ENCODE assay signal across 22 mouse cellular contexts in genomic region chr8:11600301-11600951, GRCm38 (mm10). TPM values are rescaled to one million over a fixed set of nuclear protein-coding genes. Genes with fewer than 3 reads are reported as not detected.
DNase-seq lines count a peak whose midpoint lies in the region; ATAC-seq lines count a peak whose summit lies in the region.
"Had no signal": no experiment of that assay in that cellular context is flagged by ENCODE, and none has a peak within 500 bp of the region (broad histone marks: within the 10 kb centered on the region; RNA-seq: fewer than 3 reads in every experiment).

No protein-coding gene starts in this region.

- no peak overlapping the region for H3K4me2 ChIP-seq in embryonic facial prominence, embryonic 13.5 days
- H3K4me2 ChIP-seq in midbrain, embryonic 16.5 days (ENCODE audit: low read length), result no peak overlapping the region
- H3K4me2 ChIP-seq: embryonic facial prominence, embryonic 12.5 days; forebrain, embryonic 12.5 days; heart, embryonic 12.5 days; hindbrain, embryonic 14.5 days had no signal

- no peaks in the 10 kb centered on the region for H3K9me3 ChIP-seq in embryonic facial prominence, embryonic 13.5 days
- 0 out of 2 replicates have a peak, but pooled peaks cover 2% of the 10 kb centered on the region for H3K9me3 ChIP-seq in embryonic facial prominence, embryonic 10.5 days
- no peaks in the 10 kb centered on the region for H3K9me3 ChIP-seq in midbrain, embryonic 16.5 days (replicated peaks; ENCODE audit: control insufficient read depth, low read length, poor library complexity, severe bottlenecking)
- H3K9me3 ChIP-seq: embryonic facial prominence, embryonic 12.5 days; forebrain, embryonic 12.5 days had no signal

- H3K36me3 ChIP-seq in embryonic facial prominence, embryonic 13.5 days, result peaks cover 5% of the 10 kb centered on the region
- H3K36me3 ChIP-seq in embryonic facial prominence, embryonic 10.5 days (replicated peaks), result peaks cover 6% of the 10 kb centered on the region
- no peaks in the 10 kb centered on the region for H3K36me3 ChIP-seq in midbrain, embryonic 16.5 days (ENCODE audit: control insufficient read depth, insufficient read depth, low read length)
- H3K36me3 ChIP-seq: embryonic facial prominence, embryonic 12.5 days had no signal

- no peak overlapping the region for H3K9ac ChIP-seq in embryonic facial prominence, embryonic 13.5 days
- H3K9ac ChIP-seq in midbrain, embryonic 16.5 days (ENCODE audit: low read depth, low read length), result no peak overlapping the region
- H3K9ac ChIP-seq: embryonic facial prominence, embryonic 12.5 days; forebrain, embryonic 12.5 days; heart, embryonic 12.5 days; hindbrain, embryonic 14.5 days had no signal

- intact Hi-C loops in left cerebral cortex, postnatal 36 days (cut with DNase I), result loop anchor here (5.0 kb wide), 1 partner anchor 43 kb away; the partner anchor contains the start of gene Ing1

- no peak overlapping the region for H3K4me3 ChIP-seq in embryonic facial prominence, embryonic 13.5 days
- H3K4me3 ChIP-seq in embryonic facial prominence, embryonic 10.5 days, result no peak overlapping the region
- no peak overlapping the region for H3K4me3 ChIP-seq in midbrain, embryonic 16.5 days (ENCODE audit: low read depth, low read length)
- H3K4me3 ChIP-seq: embryonic facial prominence, embryonic 12.5 days; forebrain, embryonic 12.5 days; heart, adult 2 months; heart, embryonic 12.5 days; hindbrain, embryonic 10.5 days had no signal

- H3K27me3 ChIP-seq in embryonic facial prominence, embryonic 13.5 days, result no peaks in the 10 kb centered on the region
- no peaks in the 10 kb centered on the region for H3K27me3 ChIP-seq in embryonic facial prominence, embryonic 10.5 days (replicated peaks; ENCODE audit: low read depth, poor library complexity, severe bottlenecking)
- H3K27me3 ChIP-seq in midbrain, embryonic 16.5 days (ENCODE audit: control insufficient read depth, insufficient read depth, low read depth, low read length), result no peaks in the 10 kb centered on the region
- H3K27me3 ChIP-seq: CH12.LX; embryonic facial prominence, embryonic 12.5 days; forebrain, embryonic 12.5 days; heart, embryonic 12.5 days; Patski had no signal

- no peak overlapping the region for H3K27ac ChIP-seq in embryonic facial prominence, embryonic 13.5 days
- H3K27ac ChIP-seq in embryonic facial prominence, embryonic 10.5 days (replicated peaks), result no peak overlapping the region
- no peak overlapping the region for H3K27ac ChIP-seq in midbrain, embryonic 16.5 days (ENCODE audit: low read length)
- H3K27ac ChIP-seq: embryonic facial prominence, embryonic 12.5 days; forebrain, embryonic 12.5 days; heart, adult 2 months; hindbrain, embryonic 10.5 days; hindbrain, embryonic 14.5 days had no signal

- DNase-seq in embryonic facial prominence, embryonic 10.5 days (ENCODE audit: low spot score), result no peak
- peak; percentile 54 for DNase-seq in adipocyte (ENCODE audit: low spot score)
- no peak for DNase-seq in left cerebral cortex, postnatal 36 days (ENCODE audit: low spot score in 2 of 2)
- DNase-seq: cerebellum, adult 11-12 months; cerebellum, postnatal 10 days; embryo, embryonic 11 days; gastrocnemius, postnatal 10 days; heart, adult 2 months; kidney, adult 8-10 months had no signal

- peaks cover 3% of the 10 kb centered on the region; the same call in 1 of the 2 replicates for H3K4me1 ChIP-seq in embryonic facial prominence, embryonic 13.5 days
- no peaks in the 10 kb centered on the region for H3K4me1 ChIP-seq in embryonic facial prominence, embryonic 10.5 days
- no peaks in the 10 kb centered on the region for H3K4me1 ChIP-seq in midbrain, embryonic 16.5 days (ENCODE audit: control insufficient read depth, insufficient read depth, low read length)
- H3K4me1 ChIP-seq: embryonic facial prominence, embryonic 12.5 days; forebrain, embryonic 12.5 days; heart, embryonic 12.5 days; hindbrain, embryonic 10.5 days had no signal

- ATAC-seq in embryonic facial prominence, embryonic 13.5 days (ENCODE audit: insufficient number of reproducible peaks, insufficient read depth, low FRiP score, low TSS enrichment, low read depth), result peak; percentile 18; the same call in 1 of the 2 replicates
- ATAC-seq in megakaryocyte progenitor cell, adult 5-6 weeks (replicated peaks; ENCODE audit: poor library complexity), result peak; percentile 47
- no peak for ATAC-seq in midbrain, embryonic 16.5 days
- ATAC-seq: activated CD4-positive, CD25-positive, alpha-beta regulatory T cell, adult 4 months; forebrain, embryonic 16.5 days; intestine, embryonic 16.5 days; Patski had no signal

- 85% methylated on average over 5 of the region's 5 CpGs for WGBS in embryonic facial prominence, embryonic 13.5 days
- 87% methylated on average over 5 of the region's 5 CpGs for WGBS in embryonic facial prominence, embryonic 10.5 days
- 89% methylated on average over 5 of the region's 5 CpGs for WGBS in midbrain, embryonic 16.5 days

RNA-seq across cellular contexts. Expression of gene Ankrd10, which starts 35.1 kb away (rescaled TPM):
- polyA plus RNA-seq in embryonic facial prominence, embryonic 13.5 days (2015; fragmentation: Nextera tagmentation; extraction: Ambion mirVana), result 92.6 and 100.0 TPM in 2 replicates
- polyA plus RNA-seq in embryonic facial prominence, embryonic 10.5 days (2016; fragmentation: Nextera tagmentation; extraction: Ambion mirVana), result 121 and 133 TPM in 2 replicates
- 87.0 and 98.7 TPM in 2 replicates for total RNA-seq in megakaryocyte progenitor cell, adult 5-6 weeks (2015)
- 63.9 and 67.6 TPM in 2 replicates for total RNA-seq in megakaryocyte progenitor cell, adult 5-6 weeks (2017)
- polyA plus RNA-seq in midbrain, embryonic 16.5 days (2015; fragmentation: Nextera tagmentation; extraction: Ambion mirVana), result 90.9 and 98.1 TPM in 2 replicates
- total RNA-seq in left cerebral cortex, postnatal 36 days (2021), result 10 to 100 TPM; 36.6 to 59.2 TPM

RNA-seq across cellular contexts. Expression of gene Ing1, which starts 45.1 kb away (rescaled TPM):
- 36.4 and 38.3 TPM in 2 replicates for polyA plus RNA-seq in embryonic facial prominence, embryonic 13.5 days (2015; fragmentation: Nextera tagmentation; extraction: Ambion mirVana)
- polyA plus RNA-seq in embryonic facial prominence, embryonic 10.5 days (2016; fragmentation: Nextera tagmentation; extraction: Ambion mirVana), result 31.1 and 32.6 TPM in 2 replicates
- total RNA-seq in megakaryocyte progenitor cell, adult 5-6 weeks (2015), result 30.3 and 31.5 TPM in 2 replicates
- 41.7 and 52.5 TPM in 2 replicates for total RNA-seq in megakaryocyte progenitor cell, adult 5-6 weeks (2017)
- 39.3 and 42.4 TPM in 2 replicates for polyA plus RNA-seq in midbrain, embryonic 16.5 days (2015; fragmentation: Nextera tagmentation; extraction: Ambion mirVana)
- 10 to 100 TPM; 55.0 to 55.4 TPM for total RNA-seq in left cerebral cortex, postnatal 36 days (2021)

RNA-seq across cellular contexts. Expression of gene Cars2, which starts 49.8 kb away (rescaled TPM):
- 25.7 and 29.7 TPM in 2 replicates for polyA plus RNA-seq in embryonic facial prominence, embryonic 13.5 days (2015; fragmentation: Nextera tagmentation; extraction: Ambion mirVana)
- 17.9 and 18.6 TPM in 2 replicates for polyA plus RNA-seq in embryonic facial prominence, embryonic 10.5 days (2016; fragmentation: Nextera tagmentation; extraction: Ambion mirVana)
- 27.6 and 32.8 TPM in 2 replicates for total RNA-seq in megakaryocyte progenitor cell, adult 5-6 weeks (2015)
- total RNA-seq in megakaryocyte progenitor cell, adult 5-6 weeks (2017), result 39.6 and 41.2 TPM in 2 replicates
- polyA plus RNA-seq in midbrain, embryonic 16.5 days (2015; fragmentation: Nextera tagmentation; extraction: Ambion mirVana), result 21.8 and 22.4 TPM in 2 replicates
- 10 to 100 TPM; 19.5 to 25.1 TPM for total RNA-seq in left cerebral cortex, postnatal 36 days (2021)
